In the genomic region with DNA sequence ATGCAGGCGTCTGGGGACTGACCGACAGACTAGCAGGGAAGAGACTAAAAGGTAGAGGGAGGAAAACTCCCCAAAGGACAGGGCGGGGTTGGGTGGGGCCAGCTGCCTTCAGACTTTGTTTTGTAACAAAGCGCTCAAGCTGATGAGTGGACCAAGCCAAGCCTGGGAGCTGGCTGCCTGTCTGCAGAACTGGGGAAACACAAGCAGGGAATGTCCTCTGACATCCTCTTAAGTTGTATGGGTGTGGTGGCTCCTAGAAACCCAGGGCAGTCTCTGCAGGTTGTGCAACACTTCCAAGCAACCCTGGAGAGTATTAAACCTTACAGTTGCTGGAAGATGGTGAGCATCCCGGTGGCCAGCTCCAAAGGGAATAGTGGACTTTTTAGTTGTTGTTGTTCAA, we compare ENCODE assay signal across 8 mouse cellular contexts. TPM values are rescaled to one million over a fixed set of nuclear protein-coding genes. Genes with fewer than 3 reads are reported as not detected.
DNase-seq lines count a peak whose midpoint lies in the region; ATAC-seq lines count a peak whose summit lies in the region.

No protein-coding gene starts in this region.

- H3K4me1 ChIP-seq in kidney, embryonic 16.5 days (ENCODE audit: insufficient read depth, low read length) = peaks cover 36% of the 10 kb centered on the region
- H3K4me1 ChIP-seq in forebrain, embryonic 12.5 days = peaks cover 16% of the 10 kb centered on the region
- peaks cover 69% of the 10 kb centered on the region for H3K4me1 ChIP-seq in limb, embryonic 15.5 days
- peaks cover 38% of the 10 kb centered on the region for H3K4me1 ChIP-seq in neural tube, embryonic 13.5 days (replicated peaks)

- H3K9ac ChIP-seq in kidney, embryonic 16.5 days (replicated peaks; ENCODE audit: low read length) = peak overlapping the region; percentile 81; the same call in 1 of the 2 replicates
- no peak overlapping the region for H3K9ac ChIP-seq in forebrain, embryonic 12.5 days
- peak overlapping the region; percentile 95; the same call in 1 of the 2 replicates for H3K9ac ChIP-seq in limb, embryonic 15.5 days
- no peak overlapping the region for H3K9ac ChIP-seq in neural tube, embryonic 13.5 days

- peak overlapping the region; percentile 76 for H3K4me3 ChIP-seq in kidney, embryonic 16.5 days (ENCODE audit: low read length)
- peak overlapping the region; percentile 62; the same call in 1 of the 2 replicates for H3K4me3 ChIP-seq in forebrain, embryonic 12.5 days (replicated peaks)
- H3K4me3 ChIP-seq in limb, embryonic 15.5 days = peak overlapping the region; percentile 85
- peak overlapping the region; percentile 55 for H3K4me3 ChIP-seq in neural tube, embryonic 13.5 days

- 51% methylated on average over 5 of the region's 5 CpGs for WGBS in kidney, embryonic 16.5 days
- 57% methylated on average over 5 of the region's 5 CpGs for WGBS in forebrain, embryonic 12.5 days
- 45% methylated on average over 5 of the region's 5 CpGs for WGBS in limb, embryonic 15.5 days
- WGBS in neural tube, embryonic 13.5 days = 51% methylated on average over 5 of the region's 5 CpGs

- no peak for ATAC-seq in kidney, embryonic 16.5 days (ENCODE audit: low FRiP score, low TSS enrichment)
- no peak for ATAC-seq in forebrain, embryonic 12.5 days (ENCODE audit: low FRiP score)
- ATAC-seq in limb, embryonic 15.5 days (ENCODE audit: insufficient number of reproducible peaks, low FRiP score, low TSS enrichment, low read depth) = no peak
- no peak for ATAC-seq in neural tube, embryonic 13.5 days (ENCODE audit: low read depth)

- peak overlapping the region; percentile 6; the same call in 1 of the 2 replicates for H3K27ac ChIP-seq in kidney, embryonic 16.5 days (ENCODE audit: low read length)
- H3K27ac ChIP-seq in forebrain, embryonic 12.5 days = no peak overlapping the region
- H3K27ac ChIP-seq in limb, embryonic 15.5 days = peak overlapping the region; percentile 94
- H3K27ac ChIP-seq in neural tube, embryonic 13.5 days (replicated peaks) = 0 out of 2 replicates have a peak overlapping the region, but pooled peaks have one; percentile 23

- DNase-seq in kidney, adult 8-10 months = no peak
- DNase-seq in thymus, adult 18-20 months = no peak
- DNase-seq in layer of hippocampus, adult 9-11 months = no peak
- no peak for DNase-seq in frontal cortex, postnatal 10 days (ENCODE audit: low spot score in 2 of 2)

- no peaks in the 10 kb centered on the region for H3K36me3 ChIP-seq in kidney, embryonic 16.5 days (ENCODE audit: insufficient read depth, low read length)
- H3K36me3 ChIP-seq in forebrain, embryonic 12.5 days (replicated peaks) = no peaks in the 10 kb centered on the region
- H3K36me3 ChIP-seq in limb, embryonic 15.5 days = 0 out of 2 replicates have a peak, but pooled peaks cover 6% of the 10 kb centered on the region
- H3K36me3 ChIP-seq in neural tube, embryonic 13.5 days = no peaks in the 10 kb centered on the region

- H3K4me2 ChIP-seq in kidney, embryonic 16.5 days (replicated peaks; ENCODE audit: low read depth, low read length) = peak overlapping the region; percentile 89
- H3K4me2 ChIP-seq in forebrain, embryonic 12.5 days = peak overlapping the region; percentile 84
- H3K4me2 ChIP-seq in limb, embryonic 15.5 days = peak overlapping the region; percentile 72
- peak overlapping the region; percentile 87 for H3K4me2 ChIP-seq in neural tube, embryonic 13.5 days

- no peaks in the 10 kb centered on the region for H3K27me3 ChIP-seq in kidney, embryonic 16.5 days (ENCODE audit: insufficient read depth, low read length)
- H3K27me3 ChIP-seq in forebrain, embryonic 12.5 days = peaks cover 29% of the 10 kb centered on the region
- H3K27me3 ChIP-seq in limb, embryonic 15.5 days = no peaks in the 10 kb centered on the region
- peaks cover 43% of the 10 kb centered on the region for H3K27me3 ChIP-seq in neural tube, embryonic 13.5 days

- H3K9me3 ChIP-seq in kidney, embryonic 16.5 days (ENCODE audit: low read length) = no peaks in the 10 kb centered on the region
- no peaks in the 10 kb centered on the region for H3K9me3 ChIP-seq in forebrain, embryonic 12.5 days
- H3K9me3 ChIP-seq in limb, embryonic 15.5 days = no peaks in the 10 kb centered on the region
- H3K9me3 ChIP-seq in neural tube, embryonic 13.5 days = no peaks in the 10 kb centered on the region

RNA-seq across cellular contexts. Expression of a gene that starts 1.4 kb away (rescaled TPM):
- 158 and 178 TPM in 2 replicates for polyA plus RNA-seq in kidney, embryonic 16.5 days (2015; fragmentation: Nextera tagmentation; extraction: Ambion mirVana)
- 44.2 and 45.3 TPM in 2 replicates for polyA plus RNA-seq in forebrain, embryonic 12.5 days (2016; fragmentation: Nextera tagmentation; extraction: Ambion mirVana)
- polyA plus RNA-seq in limb, embryonic 15.5 days (2015; fragmentation: Nextera tagmentation; extraction: Ambion mirVana) = 490 and 511 TPM in 2 replicates
- 66.9 and 74.0 TPM in 2 replicates for polyA plus RNA-seq in neural tube, embryonic 13.5 days (2015; fragmentation: Nextera tagmentation; extraction: Ambion mirVana)

RNA-seq across cellular contexts. Expression of a gene that starts 53.4 kb away (rescaled TPM):
- 3.9 and 5.4 TPM in 2 replicates for polyA plus RNA-seq in kidney, embryonic 16.5 days (2015; fragmentation: Nextera tagmentation; extraction: Ambion mirVana)
- polyA plus RNA-seq in forebrain, embryonic 12.5 days (2016; fragmentation: Nextera tagmentation; extraction: Ambion mirVana) = 7.9 and 10.3 TPM in 2 replicates
- polyA plus RNA-seq in limb, embryonic 15.5 days (2015; fragmentation: Nextera tagmentation; extraction: Ambion mirVana) = 7.9 and 11.3 TPM in 2 replicates
- 5.6 and 8.0 TPM in 2 replicates for polyA plus RNA-seq in neural tube, embryonic 13.5 days (2015; fragmentation: Nextera tagmentation; extraction: Ambion mirVana)

Comparison
In these comparisons a context has a peak if more than half of its experiments do, and no peak if none do; other contexts are left out.
1. H3K9ac ChIP-seq: peak in kidney, embryonic 16.5 days (single experiment) and limb, embryonic 15.5 days (single experiment); none in forebrain, embryonic 12.5 days (single experiment) and neural tube, embryonic 13.5 days (single experiment).
2. Peak in every context shown above with its lines, with median percentiles within 50 percentile points of each other: H3K4me2 ChIP-seq and H3K4me3 ChIP-seq.